Mouse (Mus musculus) adrenal gland (tissue): ENCODE results near the gene Ccdc9b.

Experiments used
- intact Hi-C: fragments of 180-260 bp; cut with DNase I; formaldehyde crosslinking; loops from one replicate; pipeline ENCODE4 v1.15.1; 2025
- long read RNA-seq, 2 experiments: library from polyadenylated mRNA; unstranded; transcript quantifications; one replicate each; pipeline ENCODE4 v2.0.0; 2020; ENCODE audit warnings: borderline replicate concordance in 1 of 2; ENCODE audit not compliant: insufficient replicate concordance in 1 of 2

Gene Ccdc9b
- long read RNA-seq, experiment 1 = 0 reads
- long read RNA-seq, experiment 2, full-length matches to known transcripts = 1 of 1 reads
- long read RNA-seq, experiment 2, partial matches to known transcripts = 0 of 1 reads
- long read RNA-seq, experiment 2, other reads (novel, unspliced or antisense) = 0 of 1 reads

GRCm38 (mm10) chr2:118761906-118762783 is at the start of gene Ccdc9b:
Ccdc9b (minus strand) TSS chr2:118762661.
- intact Hi-C loops = no loop called here

- intact Hi-C loops = no loop called here
Observed at GRCm38 (mm10) chr2:118810861-118811260, 48.4 kb upstream of the Ccdc9b start.

- intact Hi-C loops = no loop called here
Observed at GRCm38 (mm10) chr2:118806860-118807259, 44.4 kb upstream of the Ccdc9b start.

GRCm38 (mm10) chr2:118805756-118806155 is 43.3 kb upstream of the Ccdc9b start:
- intact Hi-C loops = no loop called here

- intact Hi-C loops = no loop called here
Observed at GRCm38 (mm10) chr2:118805137-118805536, 42.7 kb upstream of the Ccdc9b start.

- intact Hi-C loops = no loop called here
Observed at GRCm38 (mm10) chr2:118804474-118804873, 42.0 kb upstream of the Ccdc9b start.

- intact Hi-C loops = no loop called here
Observed at GRCm38 (mm10) chr2:118802542-118803118, 40.2 kb upstream of the Ccdc9b start.

- intact Hi-C loops = loop anchor here (5.0 kb wide), 2 partner anchors 49 to 89 kb away; no protein-coding TSS in a partner anchor
Observed at GRCm38 (mm10) chr2:118793636-118794035, 31.2 kb upstream of the Ccdc9b start.

- intact Hi-C loops = loop anchor here (5.0 kb wide), 2 partner anchors 50 to 90 kb away; no protein-coding TSS in a partner anchor
Observed at GRCm38 (mm10) chr2:118792259-118792613, 29.8 kb upstream of the Ccdc9b start.

GRCm38 (mm10) chr2:118791591-118792258 is 29.3 kb upstream of the Ccdc9b start:
- intact Hi-C loops = loop anchor here (5.0 kb wide), 2 partner anchors 51 to 91 kb away; no protein-coding TSS in a partner anchor

GRCm38 (mm10) chr2:118790551-118791525 is 28.4 kb upstream of the Ccdc9b start:
- intact Hi-C loops = loop anchor here (5.0 kb wide), 2 partner anchors 51 to 91 kb away; no protein-coding TSS in a partner anchor

GRCm38 (mm10) chr2:118790221-118790550 is 27.7 kb upstream of the Ccdc9b start:
- intact Hi-C loops = loop anchor here (5.0 kb wide), 2 partner anchors 52 to 92 kb away; no protein-coding TSS in a partner anchor

- intact Hi-C loops = no loop called here
Observed at GRCm38 (mm10) chr2:118789501-118789900, 27.0 kb upstream of the Ccdc9b start.

GRCm38 (mm10) chr2:118786525-118786924 is 24.1 kb upstream of the Ccdc9b start:
- intact Hi-C loops = no loop called here

- intact Hi-C loops = no loop called here
Observed at GRCm38 (mm10) chr2:118783663-118784062, 21.2 kb upstream of the Ccdc9b start.

- intact Hi-C loops = no loop called here
Observed at GRCm38 (mm10) chr2:118783093-118783492, 20.6 kb upstream of the Ccdc9b start.

GRCm38 (mm10) chr2:118782303-118782702 is 19.8 kb upstream of the Ccdc9b start:
- intact Hi-C loops = no loop called here

GRCm38 (mm10) chr2:118781115-118781514 is 18.7 kb upstream of the Ccdc9b start:
- intact Hi-C loops = no loop called here

- intact Hi-C loops = no loop called here
Observed at GRCm38 (mm10) chr2:118779504-118780480, 17.3 kb upstream of the Ccdc9b start, which contains the start of gene Disp2. Disp2 (plus strand) TSS chr2:118779719.
